Mouse (Mus musculus) lung, embryonic 14.5 days (tissue): Measurements from ENCODE around the gene Tmprss12. TPM values are rescaled to one million over a fixed set of nuclear protein-coding genes. Genes with fewer than 3 reads are reported as not detected.
"Not testable (repeated sequence)": the region's sequence is repeated elsewhere in the genome, so short reads cannot be mapped to it uniquely, and the experiment has no call there.

Experiments
- ATAC-seq: fragments of 200-750 bp; cut with Nextera tagmentation; 2 replicates; pipeline ENCODE4 v1.8.0; 2017; ENCODE audit warnings: mild to moderate bottlenecking, moderate TSS enrichment, moderate library complexity; ENCODE audit not compliant: insufficient read depth
- DNase-seq: peaks from one replicate; pipeline ENCODE4 v3.0.0-alpha.2; 2015
- H3K27ac ChIP-seq: fragments of 300-500 bp; sonication (generic); 2 replicates; pipeline ENCODE4 v1.5.1; 2014; ENCODE audit warnings: low read depth, mild to moderate bottlenecking, moderate library complexity
- H3K27me3 ChIP-seq: fragments of 300-500 bp; sonication (generic); 2 replicates; pipeline ENCODE4 v1.6.1; 2014; ENCODE audit warnings: low read length, control low read depth; ENCODE audit not compliant: insufficient read depth
- H3K36me3 ChIP-seq: fragments of 300-500 bp; sonication (generic); 2 replicates; pipeline ENCODE4 v1.6.1; 2014; ENCODE audit warnings: control low read depth; ENCODE audit not compliant: insufficient read depth
- H3K4me1 ChIP-seq: fragments of 300-500 bp; sonication (generic); 2 replicates; pipeline ENCODE4 v1.6.1; 2014; ENCODE audit warnings: antibody characterized with exemption, control low read depth; ENCODE audit not compliant: insufficient read depth
- H3K4me2 ChIP-seq: fragments of 300-500 bp; sonication (generic); 2 replicates; pipeline ENCODE4 v1.6.1; 2014; ENCODE audit warnings: mild to moderate bottlenecking
- H3K4me3 ChIP-seq: fragments of 300-500 bp; sonication (generic); 2 replicates; pipeline ENCODE4 v1.5.1; 2014; ENCODE audit warnings: low read depth, low read length
- H3K9ac ChIP-seq: fragments of 300-500 bp; sonication (generic); 2 replicates; pipeline ENCODE4 v1.6.1; 2014
- H3K9me3 ChIP-seq: fragments of 300-500 bp; sonication (generic); 2 replicates; pipeline ENCODE4 v1.6.1; 2016; ENCODE audit warnings: low read depth, low read length, control low read depth
- CTCF ChIP-seq: IDR thresholded peaks from 2 replicates; pipeline ENCODE4 v1.5.1; 2016; ENCODE audit warnings: antibody characterized with exemption, low read depth
- WGBS: fragments of 180-500 bp; shearing (Covaris S2); extraction: QIAGEN DNeasy Blood & Tissue Kit; methylation state at CpG from one replicate; pipeline ENCODE4 v1.1.7; 2014; 5-methylcytosine and 5-hydroxymethylcytosine counted together
- polyA plus RNA-seq: library from polyadenylated mRNA; unstranded; fragments of >200 nt; fragmentation: Nextera tagmentation; extraction: Ambion mirVana; gene quantifications from 2 replicates; pipeline ENCODE4 v1.2.1, GENCODE M21; 2014

Gene Tmprss12
- polyA plus RNA-seq, 1 experiment from 2014 or later, result not detected

DNA sequence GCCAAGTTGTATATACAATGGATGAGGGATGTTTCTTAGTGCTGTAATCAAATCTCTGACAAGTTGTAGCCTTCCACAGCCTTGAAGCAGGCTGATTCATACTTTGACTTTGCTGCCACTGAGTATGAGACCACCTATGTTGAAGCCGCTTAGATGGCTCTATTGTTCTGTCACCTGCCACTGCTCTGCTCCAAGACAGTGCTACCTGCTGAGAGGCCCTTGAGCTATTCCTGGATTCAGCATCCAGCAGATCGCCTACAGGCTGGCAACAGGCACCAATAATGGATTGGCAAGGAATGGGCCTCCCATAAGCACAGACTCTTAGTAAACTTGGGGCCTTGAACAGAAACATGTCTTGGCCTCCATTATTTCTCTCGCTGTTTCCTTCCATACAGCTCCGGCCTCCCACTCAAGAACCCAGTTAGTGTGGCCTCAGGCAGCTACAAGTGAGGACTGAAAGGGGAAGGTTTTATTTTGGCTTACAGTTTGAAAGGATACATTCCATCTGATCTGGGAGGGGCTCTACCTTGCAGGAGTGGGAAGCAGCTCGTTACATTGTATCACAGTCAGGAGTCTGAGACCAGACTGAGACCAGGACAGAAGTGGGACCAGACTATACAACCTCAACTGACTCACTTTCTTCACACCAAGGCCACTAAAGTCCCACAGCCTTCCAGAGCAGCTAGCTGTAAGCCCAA, 34.0 kb downstream of the Tmprss12 start:
- ATAC-seq (no peak), DNase-seq (no peak)
- Histone ChIP-seq H3K9ac (no peak overlapping the region), H3K36me3 (no peaks in the 10 kb centered on the region), H3K9me3 (no peaks in the 10 kb centered on the region), H3K4me1 (no peaks in the 10 kb centered on the region), H3K4me2 (no peak overlapping the region), H3K27me3 (no peaks in the 10 kb centered on the region), H3K27ac (no peak overlapping the region), H3K4me3 (no peak overlapping the region)
- 88% methylated on average over 5 of the region's 5 CpGs for WGBS
- TF ChIP-seq CTCF, result no peak

DNA sequence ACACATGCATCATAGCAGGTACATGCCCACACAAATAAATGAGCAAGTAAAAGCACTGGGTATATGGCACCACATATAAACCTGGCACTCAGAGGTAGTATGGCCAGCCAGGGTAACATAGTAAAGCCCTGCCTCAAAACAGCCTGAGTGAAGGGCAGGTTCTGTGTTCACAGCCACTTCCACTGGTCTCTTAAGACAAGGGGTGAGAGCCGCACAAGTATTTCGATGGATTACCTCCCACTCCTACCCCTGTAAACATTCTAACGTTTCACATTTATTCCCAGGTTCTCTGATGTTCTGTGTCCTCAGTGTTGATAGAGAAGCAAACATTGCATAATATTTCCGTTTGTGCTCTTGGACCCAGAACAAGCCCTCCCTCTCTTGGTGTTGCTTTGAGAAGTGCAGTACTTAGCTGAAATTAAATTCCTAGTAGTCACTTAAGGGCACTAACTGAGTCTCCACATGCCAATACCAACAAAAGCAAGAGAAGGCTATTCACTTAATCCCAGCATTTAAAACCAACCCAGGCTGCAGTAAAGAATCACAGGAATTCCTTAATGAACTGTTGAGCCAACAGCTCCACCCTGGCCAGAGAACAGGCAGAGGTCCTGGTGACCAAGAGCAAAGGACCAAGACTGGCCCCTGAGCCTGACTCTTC, 37.5 kb downstream of the Tmprss12 start:
- H3K4me3 ChIP-seq, H3K27me3 ChIP-seq: not testable (repeated sequence)
- DNase-seq, result peak; percentile 68

DNA sequence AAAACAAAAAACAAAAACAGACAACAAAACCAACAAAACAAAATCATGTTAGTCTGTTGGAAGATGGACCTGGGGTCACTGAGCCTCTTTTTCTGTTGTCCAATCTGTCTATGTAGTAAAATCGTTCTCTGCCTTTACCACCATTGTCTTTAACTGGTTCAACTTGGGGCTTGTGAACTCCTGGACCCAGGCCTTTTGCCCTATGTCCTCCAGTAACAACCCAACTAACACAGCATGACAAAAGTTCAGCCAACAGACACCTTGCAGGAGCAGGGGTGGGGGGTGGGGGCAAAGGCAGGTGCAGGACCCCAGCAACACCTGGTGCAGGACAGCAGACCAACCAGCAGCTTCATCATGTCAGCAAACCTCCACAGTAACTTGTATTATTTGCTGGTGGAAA, 39.2 kb downstream of the Tmprss12 start:
- H3K9me3 ChIP-seq, result no peaks in the 10 kb centered on the region
- no peak overlapping the region for H3K27ac ChIP-seq
- H3K4me1 ChIP-seq, result no peaks in the 10 kb centered on the region
- no peak overlapping the region for H3K9ac ChIP-seq
- no peak overlapping the region for H3K4me2 ChIP-seq
- no peak overlapping the region for H3K4me3 ChIP-seq
- DNase-seq, result no peak
- H3K36me3 ChIP-seq, result no peaks in the 10 kb centered on the region
- H3K27me3 ChIP-seq, result no peaks in the 10 kb centered on the region
- no peak for ATAC-seq
- TF ChIP-seq CTCF, result no peak
- 80% methylated on average over 1 of the region's 1 CpGs for WGBS

More for the DNA sequence above, 37.5 kb downstream of the Tmprss12 start:
- peak; percentile 75 for ATAC-seq
- not testable (repeated sequence) for H3K4me1 ChIP-seq, H3K4me2 ChIP-seq, H3K36me3 ChIP-seq, H3K9me3 ChIP-seq, H3K27ac ChIP-seq, H3K9ac ChIP-seq
- 34% methylated on average over 4 of the region's 4 CpGs for WGBS

DNA sequence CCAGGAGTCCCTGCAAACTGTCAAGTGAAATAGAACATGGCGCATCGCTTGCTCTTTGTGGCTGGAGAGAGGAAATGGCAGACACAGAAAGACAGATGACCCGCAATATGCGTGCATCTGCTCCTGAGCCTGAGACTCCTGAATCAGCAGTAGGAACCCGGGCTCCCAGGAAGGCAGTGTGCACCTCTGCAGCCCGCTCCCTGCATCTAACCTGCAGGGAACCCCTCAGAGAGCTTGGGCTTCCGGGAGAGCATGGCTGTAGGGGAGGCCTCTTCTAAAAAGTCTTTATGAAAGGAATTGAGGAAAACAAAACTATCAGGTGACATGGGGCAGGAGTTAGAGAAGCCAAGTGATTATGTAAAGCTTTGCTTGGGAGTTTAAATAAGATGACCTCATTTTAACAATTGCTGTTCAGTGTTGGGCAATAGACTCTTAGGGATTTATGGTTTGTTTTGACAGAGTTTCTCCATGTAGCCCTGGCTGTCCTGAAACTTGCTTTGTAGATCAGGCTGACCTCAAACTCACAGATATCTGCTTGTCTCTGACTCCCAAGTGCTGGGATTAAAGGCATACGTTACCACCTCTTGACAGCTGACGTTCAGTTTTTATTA, 39.8 kb downstream of the Tmprss12 start:
- DNase-seq, result no peak
- H3K27ac ChIP-seq, result no peak overlapping the region
- H3K9me3 ChIP-seq, result no peaks in the 10 kb centered on the region
- H3K9ac ChIP-seq, result no peak overlapping the region
- no peak overlapping the region for H3K4me2 ChIP-seq
- no peak for TF ChIP-seq CTCF
- H3K4me3 ChIP-seq, result no peak overlapping the region
- H3K27me3 ChIP-seq, result no peaks in the 10 kb centered on the region
- WGBS, result 47% methylated on average over 9 of the region's 9 CpGs
- H3K36me3 ChIP-seq, result no peaks in the 10 kb centered on the region
- H3K4me1 ChIP-seq, result no peaks in the 10 kb centered on the region
- ATAC-seq, result no peak

DNA sequence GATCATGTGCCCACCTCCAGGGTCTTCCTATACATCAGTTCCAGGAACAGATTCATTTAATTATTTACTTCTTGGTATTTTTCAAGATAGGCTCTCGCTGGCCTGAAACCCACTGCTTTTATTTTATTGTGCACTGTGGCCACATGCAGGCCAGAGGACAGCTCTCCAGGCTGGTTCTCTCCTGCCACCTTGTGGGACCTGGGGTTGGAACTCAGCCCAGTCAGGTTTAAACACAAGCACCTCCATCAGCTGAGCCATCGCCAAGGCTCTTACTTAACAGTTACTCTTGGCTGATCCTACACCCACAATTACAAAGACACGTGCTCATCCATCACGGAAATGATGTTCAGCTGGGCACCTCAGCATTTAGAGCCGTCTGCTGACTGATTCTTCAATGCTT, 40.5 kb downstream of the Tmprss12 start:
- H3K9ac ChIP-seq, result no peak overlapping the region
- 42% methylated on average over 5 of the region's 5 CpGs for WGBS
- no peaks in the 10 kb centered on the region for H3K9me3 ChIP-seq
- H3K27ac ChIP-seq, result no peak overlapping the region
- no peak overlapping the region for H3K4me3 ChIP-seq
- H3K27me3 ChIP-seq, result no peaks in the 10 kb centered on the region
- no peaks in the 10 kb centered on the region for H3K36me3 ChIP-seq
- no peak overlapping the region for H3K4me2 ChIP-seq
- H3K4me1 ChIP-seq, result no peaks in the 10 kb centered on the region
- ATAC-seq (no peak), DNase-seq (peak; percentile 63)
- peak; percentile 57 for TF ChIP-seq CTCF

DNA sequence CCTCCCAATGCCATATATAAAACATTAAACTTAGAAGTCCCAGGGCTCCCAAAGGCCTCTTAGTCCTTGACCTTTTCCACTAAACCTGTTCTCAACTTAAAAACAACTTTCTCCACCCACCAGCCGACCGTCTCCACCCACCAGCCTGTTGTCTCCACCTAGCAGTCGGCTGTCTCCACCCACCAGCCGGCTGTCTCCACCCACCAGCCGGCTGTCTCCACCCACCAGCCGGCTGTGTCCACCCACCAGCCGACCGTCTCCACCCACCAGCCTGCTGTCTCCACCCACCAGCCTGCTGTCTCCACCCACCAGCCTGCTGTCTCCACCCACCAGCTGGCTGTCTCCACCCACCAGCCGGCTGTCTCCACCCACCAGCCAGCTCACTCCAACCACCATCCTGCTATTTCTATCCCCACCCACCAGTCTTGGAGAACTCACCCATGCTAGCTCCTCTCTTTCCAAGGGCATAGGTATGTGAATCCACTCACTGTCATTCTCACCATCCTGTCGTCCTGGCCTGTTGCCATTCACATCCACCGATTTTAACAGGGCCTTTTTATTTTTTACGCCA, 43.5 kb downstream of the Tmprss12 start:
- H3K9me3 ChIP-seq, result no peaks in the 10 kb centered on the region
- H3K27ac ChIP-seq, result no peak overlapping the region
- WGBS, result 67% methylated on average over 12 of the region's 12 CpGs
- H3K9ac ChIP-seq, result no peak overlapping the region
- no peak for TF ChIP-seq CTCF
- no peak for ATAC-seq
- no peak overlapping the region for H3K4me2 ChIP-seq
- no peak for DNase-seq
- H3K36me3 ChIP-seq, result no peaks in the 10 kb centered on the region
- no peaks in the 10 kb centered on the region for H3K27me3 ChIP-seq
- H3K4me3 ChIP-seq, result no peak overlapping the region
- no peaks in the 10 kb centered on the region for H3K4me1 ChIP-seq

DNA sequence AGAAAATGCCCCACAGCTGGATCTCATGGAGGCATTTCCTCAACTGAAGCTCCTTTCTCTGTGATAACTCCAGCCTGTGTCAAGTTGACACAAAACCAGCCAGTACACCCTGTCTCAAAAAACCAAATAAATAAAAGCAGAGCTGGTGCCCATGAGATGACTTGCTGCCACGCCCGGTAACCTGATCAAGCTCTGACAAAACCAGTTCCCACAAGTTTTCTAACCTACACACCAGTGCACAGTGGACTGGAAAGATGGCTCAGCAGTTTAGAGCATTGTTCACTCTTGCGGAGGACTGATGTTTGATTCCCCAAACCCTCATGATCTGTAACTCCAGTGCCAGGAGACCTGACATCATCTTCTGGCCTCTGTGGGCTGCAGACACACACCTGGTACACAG, 44.6 kb downstream of the Tmprss12 start:
- DNase-seq (no peak), ATAC-seq (no peak)
- no peaks in the 10 kb centered on the region for H3K9me3 ChIP-seq
- H3K36me3 ChIP-seq, result no peaks in the 10 kb centered on the region
- H3K4me3 ChIP-seq, result no peak overlapping the region
- WGBS, result 87% methylated on average over 3 of the region's 3 CpGs
- no peaks in the 10 kb centered on the region for H3K4me1 ChIP-seq
- TF ChIP-seq CTCF, result no peak
- H3K27me3 ChIP-seq, result no peaks in the 10 kb centered on the region
- H3K4me2 ChIP-seq, result no peak overlapping the region
- H3K27ac ChIP-seq, result no peak overlapping the region
- H3K9ac ChIP-seq, result no peak overlapping the region

DNA sequence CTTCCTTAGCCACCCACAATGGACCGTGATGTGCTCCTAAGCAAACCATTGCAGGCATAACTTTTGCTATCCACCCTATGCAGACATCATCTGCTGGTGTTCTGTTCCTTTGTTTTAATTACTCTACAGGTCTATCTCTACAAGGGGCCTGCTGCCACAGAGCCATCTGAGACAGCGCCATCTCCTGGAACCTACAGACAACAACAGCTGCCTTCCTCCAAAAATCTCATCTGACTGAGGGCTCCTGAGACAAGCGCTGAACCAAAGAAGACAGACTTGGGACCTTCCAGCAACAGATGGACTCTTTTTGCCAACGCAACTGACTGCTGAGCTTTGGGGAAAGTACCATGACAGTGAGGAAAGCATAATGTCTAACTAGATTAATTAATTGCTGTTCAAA, 47.5 kb downstream of the Tmprss12 start:
- not testable (repeated sequence) for H3K9ac ChIP-seq, ATAC-seq, H3K27me3 ChIP-seq, H3K4me2 ChIP-seq, H3K4me3 ChIP-seq, H3K4me1 ChIP-seq, H3K9me3 ChIP-seq, H3K27ac ChIP-seq, DNase-seq, H3K36me3 ChIP-seq
- WGBS, result 68% methylated on average over 3 of the region's 4 CpGs

DNA sequence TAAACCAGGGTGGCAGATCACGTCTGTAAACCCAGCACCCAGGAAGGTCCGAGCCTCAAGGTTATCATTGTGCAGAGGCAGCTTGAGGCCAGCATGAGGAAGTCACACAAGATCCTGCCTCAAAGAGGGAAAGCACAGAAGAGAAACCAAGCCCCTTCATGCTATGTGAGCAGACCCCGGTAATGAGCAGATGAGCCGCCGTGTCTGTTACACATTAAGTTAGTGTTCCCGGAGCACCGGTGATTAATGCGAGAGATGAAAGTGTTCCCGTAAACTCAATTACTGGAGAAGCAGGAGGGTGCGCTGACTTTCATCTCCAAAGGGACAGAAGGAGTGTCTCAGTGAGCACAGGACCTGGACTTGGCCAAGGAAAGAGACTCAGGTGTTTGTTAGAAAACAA, 48.7 kb downstream of the Tmprss12 start:
- H3K4me2 ChIP-seq, DNase-seq, H3K4me3 ChIP-seq, ATAC-seq, H3K9me3 ChIP-seq, H3K27ac ChIP-seq, H3K9ac ChIP-seq, H3K36me3 ChIP-seq, H3K27me3 ChIP-seq, H3K4me1 ChIP-seq: not testable (repeated sequence)
- WGBS, result 63% methylated on average over 10 of the region's 10 CpGs
